8 mouse cellular contexts compared by ENCODE assay signal in the genomic region with DNA sequence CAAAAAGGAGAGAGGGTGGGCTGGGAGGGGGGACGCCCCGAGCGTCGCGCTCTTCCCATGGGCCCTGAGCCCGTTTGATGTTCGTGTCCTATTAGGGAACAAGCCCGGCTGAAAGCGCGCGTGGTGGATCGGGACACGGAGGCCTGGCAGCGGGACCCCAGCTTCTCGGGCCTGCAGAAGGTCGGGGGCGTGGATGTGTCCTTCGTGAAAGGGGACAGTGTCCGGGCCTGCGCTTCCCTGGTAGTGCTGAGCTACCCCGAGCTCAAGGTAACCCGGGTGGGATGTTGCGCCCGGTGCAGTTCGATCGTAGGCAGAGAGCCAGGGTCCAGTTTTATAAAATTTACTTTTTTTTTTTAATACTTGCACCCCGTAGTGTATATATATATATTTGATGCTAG. TPM values are rescaled to one million over a fixed set of nuclear protein-coding genes. Genes with fewer than 3 reads are reported as not detected.
DNase-seq lines count a peak whose midpoint lies in the region; ATAC-seq and TF ChIP-seq lines count a peak whose summit lies in the region.

No protein-coding gene starts in this region.

- H3K36me3 ChIP-seq in heart, embryonic 12.5 days = peaks cover 26% of the 10 kb centered on the region
- H3K36me3 ChIP-seq in CH12.LX (replicated peaks in 1 of 2; ENCODE audit: control insufficient read depth in 1 of 2, insufficient read depth in 1 of 2, low read length in 1 of 2) = peaks cover 15 to 62% of the 10 kb centered on the region in 2 experiments
- H3K36me3 ChIP-seq in forebrain, embryonic 12.5 days (replicated peaks) = peaks cover 12% of the 10 kb centered on the region; the same call in 1 of the 2 replicates
- no peaks in the 10 kb centered on the region; the same call in 1 of the 2 replicates for H3K36me3 ChIP-seq in liver, embryonic 14.5 days (replicated peaks; ENCODE audit: control insufficient read depth, insufficient read depth, low read depth)

- peaks cover 5% of the 10 kb centered on the region for H3K27me3 ChIP-seq in heart, embryonic 12.5 days (replicated peaks)
- no peaks in the 10 kb centered on the region for H3K27me3 ChIP-seq in CH12.LX (replicated peaks)
- H3K27me3 ChIP-seq in forebrain, embryonic 12.5 days = peaks cover 4% of the 10 kb centered on the region; the same call in 1 of the 2 replicates
- H3K27me3 ChIP-seq in liver, embryonic 14.5 days (ENCODE audit: control insufficient read depth, insufficient read depth, low read length) = no peaks in the 10 kb centered on the region

- peaks cover 8% of the 10 kb centered on the region for H3K4me1 ChIP-seq in heart, embryonic 12.5 days (replicated peaks)
- H3K4me1 ChIP-seq in CH12.LX (ENCODE audit: control insufficient read depth in 1 of 2, insufficient read depth in 2 of 2) = peaks cover 5 to 21% of the 10 kb centered on the region in 2 experiments; a peak in 3 of 4 replicates
- peaks cover 23% of the 10 kb centered on the region for H3K4me1 ChIP-seq in forebrain, embryonic 12.5 days
- H3K4me1 ChIP-seq in liver, embryonic 14.5 days (replicated peaks; ENCODE audit: control insufficient read depth in 2 of 2, insufficient read depth in 2 of 2, low read length in 1 of 2) = peaks cover 4 to 7% of the 10 kb centered on the region in 2 experiments

- no peak for TF ChIP-seq POLR2A in CH12.LX (IDR thresholded peaks at IDR 0.05; ENCODE audit: low read depth, low read length)

- no peak for TF ChIP-seq RAD21 in CH12.LX (IDR thresholded peaks at IDR 0.05; ENCODE audit: low read depth, low read length)

- 8% methylated on average over 27 of the region's 27 CpGs for WGBS in heart, embryonic 12.5 days
- 6% methylated on average over 27 of the region's 27 CpGs for WGBS in forebrain, embryonic 12.5 days
- 7% methylated on average over 27 of the region's 27 CpGs for WGBS in liver, embryonic 14.5 days (ENCODE audit: insufficient replicate concordance)

- H3K79me2 ChIP-seq in CH12.LX (replicated peaks; ENCODE audit: control insufficient read depth, extremely low read depth, insufficient read depth, poor library complexity, severe bottlenecking) = peaks cover 12% of the 10 kb centered on the region

- intact Hi-C loops in heart, postnatal 25 days (cut with DNase I) = loop anchor here (5.0 kb wide), 1 partner anchor 149 kb away; no protein-coding TSS in a partner anchor

- H3K9me3 ChIP-seq in heart, embryonic 12.5 days (replicated peaks) = no peaks in the 10 kb centered on the region
- no peaks in the 10 kb centered on the region for H3K9me3 ChIP-seq in CH12.LX (replicated peaks; ENCODE audit: low read length)
- H3K9me3 ChIP-seq in forebrain, embryonic 12.5 days = no peaks in the 10 kb centered on the region
- H3K9me3 ChIP-seq in liver, embryonic 14.5 days (ENCODE audit: control insufficient read depth, low read length) = no peaks in the 10 kb centered on the region

- no peak for TF ChIP-seq EP300 in CH12.LX (IDR thresholded peaks at IDR 0.05; ENCODE audit: low read length)
- no peak for TF ChIP-seq EP300 in liver, embryonic 14.5 days (IDR thresholded peaks at IDR 0.05; ENCODE audit: low read depth)

- DNase-seq in heart, postnatal 25 days (ENCODE audit: low spot score) = no peak
- no peak for DNase-seq in CH12.LX (ENCODE audit: extremely low read depth)
- no peak for DNase-seq in liver, embryonic 14.5 days (ENCODE audit: low read depth in 3 of 3, low spot score in 3 of 3)
- no peak for DNase-seq in ovary, postnatal 36 days (ENCODE audit: low spot score)
- no peak for DNase-seq in adrenal gland, adult (ENCODE audit: inconsistent age in 2 of 2, low spot score in 1 of 2)
- no peak for DNase-seq in layer of hippocampus, postnatal 14 days (ENCODE audit: low spot score in 2 of 2)

- peak overlapping the region; percentile 95 for H3K4me2 ChIP-seq in heart, embryonic 12.5 days
- H3K4me2 ChIP-seq in CH12.LX (ENCODE audit: insufficient read depth, low read depth, poor library complexity, severe bottlenecking) = peak overlapping the region; percentile 93
- peak overlapping the region; percentile 73 for H3K4me2 ChIP-seq in forebrain, embryonic 12.5 days
- peak overlapping the region; percentile 96 for H3K4me2 ChIP-seq in liver, embryonic 14.5 days (ENCODE audit: low read depth)

- H3K27ac ChIP-seq in heart, embryonic 12.5 days (ENCODE audit: poor library complexity, severe bottlenecking) = peak overlapping the region; percentile 72
- H3K27ac ChIP-seq in CH12.LX (ENCODE audit: insufficient read depth, low read depth) = peak overlapping the region; percentile 25; the same call in 1 of the 2 replicates
- H3K27ac ChIP-seq in forebrain, embryonic 12.5 days = peak overlapping the region; percentile 91
- no peak overlapping the region for H3K27ac ChIP-seq in liver, embryonic 14.5 days

- 0 out of 2 replicates have a peak, but pooled peaks have one; percentile 19 for ATAC-seq in heart, embryonic 12.5 days (ENCODE audit: insufficient number of reproducible peaks, low FRiP score)
- ATAC-seq in forebrain, embryonic 12.5 days (ENCODE audit: low FRiP score) = no peak; the same call in 1 of the 2 replicates
- no peak for ATAC-seq in liver, embryonic 14.5 days (ENCODE audit: insufficient read depth)

- dilution Hi-C loops in CH12.LX (cut with MboI; ENCODE audit: extremely low pct_ligation_motif_present, extremely low pct_unique_long_range_greater_than_20kb, low sequenced_read_pairs) = no loop called here

- H3K4me3 ChIP-seq in heart, embryonic 12.5 days = peak overlapping the region; percentile 89
- peak overlapping the region; percentile 70 to 88 (median 84) for H3K4me3 ChIP-seq in CH12.LX (replicated peaks in 1 of 3; ENCODE audit: low read depth in 2 of 3, low read length in 2 of 3, poor library complexity in 1 of 3)
- H3K4me3 ChIP-seq in forebrain, embryonic 12.5 days (replicated peaks) = peak overlapping the region; percentile 83
- H3K4me3 ChIP-seq in liver, embryonic 14.5 days (ENCODE audit: insufficient read depth in 1 of 2, low read depth in 2 of 2, low read length in 2 of 2) = peak overlapping the region; percentile 79 to 87

- TF ChIP-seq CTCF in CH12.LX (conservative IDR thresholded peaks at IDR 0.05 in 1 of 2, IDR thresholded peaks at IDR 0.05 in 1 of 2; ENCODE audit: low read depth in 2 of 2, low read length in 2 of 2) = no peak
- no peak for TF ChIP-seq CTCF in liver, embryonic 14.5 days (IDR thresholded peaks at IDR 0.05; ENCODE audit: low read depth)

- in situ Hi-C loops in CH12.LX (cut with MboI; ENCODE audit: low pct_ligation_motif_present, low pct_unique_long_range_greater_than_20kb, low sequenced_read_pairs) = loop anchor here (10.0 kb wide), 1 partner anchor 493 kb away; no protein-coding TSS in a partner anchor

- peak overlapping the region; percentile 93 for H3K9ac ChIP-seq in heart, embryonic 12.5 days
- H3K9ac ChIP-seq in CH12.LX (ENCODE audit: insufficient read depth, low read depth) = peak overlapping the region; percentile 97
- H3K9ac ChIP-seq in forebrain, embryonic 12.5 days = peak overlapping the region; percentile 86
- H3K9ac ChIP-seq in liver, embryonic 14.5 days (replicated peaks) = peak overlapping the region; percentile 77

TF ChIP-seq in CH12.LX, 34 proteins besides CTCF, POLR2A, EP300 and RAD21:
- TF ChIP-seq BHLHE40 (IDR thresholded peaks at IDR 0.05; ENCODE audit: low read depth, low read length) = no peak
- 0 out of 2 replicates have a peak, but pooled peaks have one; percentile 73 for TF ChIP-seq CHD1 (IDR thresholded peaks at IDR 0.05; ENCODE audit: low read depth, low read length)
- no peak for TF ChIP-seq ZMIZ1 (IDR thresholded peaks at IDR 0.05; ENCODE audit: low read depth, low read length)
- TF ChIP-seq MAZ (IDR thresholded peaks at IDR 0.05; ENCODE audit: low read depth, low read length) = no peak
- no peak for TF ChIP-seq JUND (conservative IDR thresholded peaks at IDR 0.05; ENCODE audit: low read depth, low read length)
- no peak for TF ChIP-seq ZKSCAN1 (IDR thresholded peaks at IDR 0.05; ENCODE audit: borderline replicate concordance, low read depth, low read length)

RNA-seq across cellular contexts. Expression of a gene that starts 0.5 kb away (rescaled TPM):
- polyA plus RNA-seq in heart, embryonic 12.5 days (2016; fragmentation: Nextera tagmentation; extraction: Ambion mirVana) = 12.9 and 14.7 TPM in 2 replicates
- total RNA-seq in heart, postnatal 25 days (2021) = 10 to 100 TPM in 1 of 2 experiments, 1 to 10 TPM in 1; 7.1 to 10.3 TPM
- 13.3 and 18.5 TPM in 2 replicates for total RNA-seq in CH12.LX (2012; rRNA removed)
- total RNA-seq in CH12.LX (2014; rRNA removed) = 13.0 and 13.5 TPM in 2 replicates
- 12.0 and 13.3 TPM in 2 replicates for polyA plus RNA-seq in CH12.LX (2012; ENCODE audit: insufficient read length, low read depth)
- polyA plus RNA-seq in forebrain, embryonic 12.5 days (2016; fragmentation: Nextera tagmentation; extraction: Ambion mirVana) = 23.1 and 23.5 TPM in 2 replicates
- polyA plus RNA-seq in liver, embryonic 14.5 days (2012; rRNA removed) = 3.9 and 4.3 TPM in 2 replicates
- polyA plus RNA-seq in liver, embryonic 14.5 days (2014; fragmentation: Nextera tagmentation; extraction: Ambion mirVana) = 5.0 and 5.1 TPM in 2 replicates
- 10 to 100 TPM; 26.3 to 27.7 TPM for total RNA-seq in layer of hippocampus, postnatal 14 days (2021)

RNA-seq across cellular contexts. Expression of a gene that starts 55.9 kb away (rescaled TPM):
- 1.8 and 2.1 TPM in 2 replicates for polyA plus RNA-seq in heart, embryonic 12.5 days (2016; fragmentation: Nextera tagmentation; extraction: Ambion mirVana)
- under 1 TPM; 0.26 to 0.34 TPM for total RNA-seq in heart, postnatal 25 days (2021)
- total RNA-seq in CH12.LX (2012; rRNA removed) (under 0.01 TPM in 1 of 2 replicates, not detected in the other), CH12.LX (2014; rRNA removed) (not detected in 2 replicates)
- not detected in 2 replicates for polyA plus RNA-seq in CH12.LX (2012; ENCODE audit: insufficient read length, low read depth)
- 4.0 and 4.8 TPM in 2 replicates for polyA plus RNA-seq in forebrain, embryonic 12.5 days (2016; fragmentation: Nextera tagmentation; extraction: Ambion mirVana)
- polyA plus RNA-seq in liver, embryonic 14.5 days (2012; rRNA removed) = 0.01 TPM in 1 of 2 replicates, not detected in the other
- 0.06 TPM in 1 of 2 replicates, not detected in the other for polyA plus RNA-seq in liver, embryonic 14.5 days (2014; fragmentation: Nextera tagmentation; extraction: Ambion mirVana)
- total RNA-seq in layer of hippocampus, postnatal 14 days (2021) = 100 to 1,000 TPM; 297 to 306 TPM
